Comparison of ENCODE assay signal across 9 mouse cellular contexts in genomic region chr9:45815113-45815512, GRCm38 (mm10). TPM values are rescaled to one million over a fixed set of nuclear protein-coding genes. Genes with fewer than 3 reads are reported as not detected.
DNase-seq lines count a peak whose midpoint lies in the region; ATAC-seq and TF ChIP-seq lines count a peak whose summit lies in the region.
"Had no signal": no experiment of that assay in that cellular context is flagged by ENCODE, and none has a peak within 500 bp of the region (broad histone marks: within the 10 kb centered on the region; RNA-seq: fewer than 3 reads in every experiment).

No protein-coding gene starts in this region.

- TF ChIP-seq POLR2A in lung, adult 2 months (IDR thresholded peaks at IDR 0.05; ENCODE audit: borderline replicate concordance, extremely low read depth, low read depth, low read length) = no peak

- intact Hi-C loops in gastrocnemius, postnatal 14 days (cut with DNase I; ENCODE audit: low total_unique reads) = no loop called here

- WGBS in lung, adult 2 months = 51% methylated on average over 9 of the region's 9 CpGs

- no peaks in the 10 kb centered on the region for H3K4me1 ChIP-seq in lung, adult 2 months (ENCODE audit: control insufficient read depth, insufficient read depth, low read length)
- H3K4me1 ChIP-seq: embryonic facial prominence, embryonic 10.5 days had no signal

- H3K4me3 ChIP-seq in lung, adult 2 months (replicated peaks; ENCODE audit: extremely low read depth, low read depth, low read length) = peak overlapping the region; percentile 57
- H3K4me3 ChIP-seq: embryonic facial prominence, embryonic 10.5 days had no signal

- TF ChIP-seq CTCF in lung, adult 2 months (IDR thresholded peaks at IDR 0.05; ENCODE audit: insufficient read depth, low read length) = no peak

- peak; percentile 42 for DNase-seq in cerebellum, adult 11 months
- no peak for DNase-seq in lung, adult 2 months
- no peak for DNase-seq in lung, postnatal 36 days
- DNase-seq in kidney, postnatal 10 days = peak; percentile 32
- DNase-seq in right cerebral cortex, postnatal 4 days = peak; percentile 62
- DNase-seq in gastrocnemius, postnatal 10 days = no peak
- DNase-seq in gastrocnemius, postnatal 14 days = no peak

- no peak for ATAC-seq in cerebellum, adult (ENCODE audit: insufficient number of reproducible peaks, low FRiP score, low TSS enrichment)

RNA-seq across cellular contexts. Expression of gene Cep164, which starts 13.4 kb away (rescaled TPM):
- 23.1 and 23.4 TPM in 2 replicates for polyA plus RNA-seq in lung, adult 2 months (2012; rRNA removed)
- 1 to 10 TPM; 3.3 to 7.2 TPM for total RNA-seq in gastrocnemius, postnatal 10 days (2021)
- 1 to 10 TPM; 2.7 to 3.7 TPM for total RNA-seq in gastrocnemius, postnatal 14 days (2021)

RNA-seq across cellular contexts. Expression of gene Bace1, which starts 23.3 kb away (rescaled TPM):
- 21.0 and 25.7 TPM in 2 replicates for polyA plus RNA-seq in lung, adult 2 months (2012; rRNA removed)
- total RNA-seq in gastrocnemius, postnatal 10 days (2021) = 10 to 100 TPM; 41.8 to 43.4 TPM
- 10 to 100 TPM; 41.0 to 55.8 TPM for total RNA-seq in gastrocnemius, postnatal 14 days (2021)

Comparison
In these comparisons a context has a peak if more than half of its experiments do, and no peak if none do; other contexts are left out.
1. DNase-seq: peak in cerebellum, adult 11 months (single experiment), kidney, postnatal 10 days (single experiment) and right cerebral cortex, postnatal 4 days (single experiment); none in lung, adult 2 months (single experiment), lung, postnatal 36 days (single experiment), gastrocnemius, postnatal 10 days (single experiment) and gastrocnemius, postnatal 14 days (single experiment).